Mouse (Mus musculus): ENCODE results near the gene Ica1l.
A peak's percentile ranks its signal among the peaks of the same experiment; 100 is the strongest.
"Not testable (repeated sequence)": the region's sequence is repeated elsewhere in the genome, so short reads cannot be mapped to it uniquely, and the experiment has no call there.

Gene Ica1l

DNA sequence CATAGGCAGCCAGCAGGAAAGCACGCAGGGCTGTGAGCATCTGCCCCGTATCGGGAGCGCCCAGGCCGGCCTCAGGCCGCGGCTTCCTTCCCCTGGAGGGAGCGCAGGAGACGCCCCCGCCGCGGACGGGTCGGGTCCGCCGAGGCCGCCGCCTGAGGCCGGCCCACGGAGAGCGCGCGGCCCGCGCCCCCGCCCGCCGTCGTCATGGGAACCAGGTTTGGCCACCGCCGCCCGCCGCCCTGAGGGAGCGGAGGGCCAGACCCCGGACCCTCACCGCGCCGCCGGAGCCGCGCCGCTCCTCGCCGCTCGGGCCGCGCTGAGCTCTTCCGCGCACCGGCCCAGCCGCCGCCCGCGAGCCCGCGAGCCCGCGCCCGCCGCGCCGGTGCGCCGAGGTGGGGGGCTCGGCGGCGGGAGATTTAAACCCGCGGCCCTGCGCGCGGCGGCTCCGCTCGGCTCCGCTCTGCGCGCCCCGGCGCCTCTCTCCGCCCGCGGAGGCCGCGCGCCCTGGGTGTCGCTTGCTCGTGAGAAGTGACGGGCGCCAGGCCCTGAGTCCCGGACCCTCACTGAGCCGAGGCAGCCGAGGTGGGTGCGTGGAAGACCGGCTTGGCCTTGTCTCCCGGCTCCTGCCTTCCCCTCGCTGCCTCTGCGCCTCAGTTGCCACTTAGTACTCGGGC is at the start of gene Ica1l:
TSS of gene Ica1l (minus strand) at position 389 of the 674 bp plus-strand sequence.
- peak in 1 of 2 experiments; percentile 31 for DNase-seq (ENCODE audit: low spot score in 2 of 2)

DNA sequence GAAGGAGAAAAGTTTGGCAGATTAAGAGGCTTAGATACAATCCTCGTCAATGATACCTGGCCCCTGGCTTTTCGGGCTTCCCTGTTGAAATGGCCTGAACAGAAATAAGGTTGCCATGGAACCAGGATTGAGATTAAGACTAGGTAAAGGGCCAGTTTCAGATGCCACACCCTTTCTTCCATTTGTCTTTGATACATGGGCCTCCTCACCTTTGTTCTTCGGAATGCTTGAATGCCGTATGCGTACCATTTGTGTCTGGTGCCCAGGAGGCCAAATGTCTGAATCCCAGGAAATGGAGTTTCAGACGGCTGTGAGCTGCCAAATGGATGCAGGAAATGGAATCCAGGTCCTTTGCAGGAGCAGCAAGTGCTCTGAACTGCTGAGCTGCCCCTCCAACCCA is 33.4 kb upstream of the Ica1l start:
- no peak for DNase-seq (ENCODE audit: low spot score in 2 of 2)

DNA sequence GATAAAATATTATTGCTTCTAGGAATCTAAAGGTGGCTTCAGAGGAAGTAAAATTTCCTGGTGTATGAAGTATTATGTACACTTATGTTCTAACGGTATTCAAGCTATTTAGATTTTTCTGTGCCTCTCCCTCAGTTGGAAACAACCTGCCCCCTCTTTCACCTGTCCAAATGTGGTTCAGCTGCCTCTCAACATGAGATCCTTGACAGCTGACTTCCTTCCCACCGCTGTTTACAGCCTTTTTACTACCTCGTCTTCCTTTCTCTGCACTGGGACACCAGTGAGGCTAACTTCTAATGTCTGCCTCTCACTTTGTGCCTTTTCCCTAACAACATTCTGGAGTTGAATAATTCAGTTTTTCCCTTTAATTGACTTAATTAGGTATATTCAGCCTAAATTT is 32.6 kb upstream of the Ica1l start:
- no peak for DNase-seq (ENCODE audit: low spot score in 2 of 2)

DNA sequence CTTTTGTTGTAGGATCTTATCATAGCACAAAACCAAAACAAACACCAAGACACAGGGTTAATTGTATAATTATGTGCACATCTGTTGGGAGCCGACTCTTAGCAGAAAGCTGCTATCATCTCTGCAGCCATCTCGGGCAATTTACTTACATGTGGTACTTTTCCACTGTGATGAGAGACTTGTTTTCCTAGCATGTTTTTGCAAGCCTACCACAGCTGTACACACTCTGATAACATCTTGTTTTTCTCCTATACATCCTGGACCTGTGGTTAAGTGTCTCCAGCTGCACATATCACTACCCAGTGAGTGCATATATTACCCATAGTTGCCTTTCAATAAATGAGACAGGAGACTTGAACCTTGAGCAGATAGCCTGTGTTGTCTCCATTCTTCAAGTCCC is 32.0 kb upstream of the Ica1l start:
- DNase-seq (ENCODE audit: low spot score in 2 of 2) = no peak

DNA sequence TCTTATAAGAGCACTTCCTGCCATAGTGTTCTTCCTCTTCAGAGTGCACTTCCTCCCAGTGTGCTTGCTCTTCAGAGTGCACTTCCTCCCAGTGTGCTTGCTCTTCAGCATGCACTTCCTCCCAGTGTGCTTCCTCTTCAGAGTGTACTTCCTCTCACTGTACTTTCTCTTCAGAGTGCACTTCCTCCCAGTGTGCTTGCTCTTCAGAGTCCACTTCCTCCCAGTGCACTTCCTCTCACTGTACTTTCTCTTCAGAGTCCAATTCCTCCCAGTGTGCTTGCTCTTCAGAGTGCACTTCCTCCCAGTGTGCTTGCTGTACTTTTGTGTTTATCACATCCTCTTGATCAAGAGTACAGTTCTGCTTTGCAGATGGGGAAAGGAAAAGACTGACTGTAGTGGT is 27.7 kb upstream of the Ica1l start:
- not testable (repeated sequence) for DNase-seq (ENCODE audit: low spot score in 2 of 2)

DNA sequence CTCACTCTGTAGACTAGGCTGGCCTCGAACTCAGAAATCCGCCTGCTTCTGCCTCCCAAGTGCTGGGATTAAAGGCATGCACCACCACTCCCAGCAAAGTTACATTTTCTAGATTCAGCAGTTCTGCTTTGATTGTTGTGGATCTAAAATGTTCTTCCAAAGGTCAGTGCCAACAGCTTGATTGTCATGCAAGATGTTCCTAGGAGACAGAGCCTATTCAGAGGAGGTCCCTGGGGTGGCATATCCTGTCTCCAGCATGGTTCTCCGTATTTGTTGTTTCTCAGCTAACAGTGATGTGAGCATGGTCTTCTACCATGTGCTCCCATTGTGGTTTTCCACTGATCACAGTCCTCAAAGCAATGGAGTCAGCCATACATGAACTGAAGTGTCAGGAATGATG is 13.3 kb upstream of the Ica1l start:
- no peak for DNase-seq (ENCODE audit: low spot score in 2 of 2)

DNA sequence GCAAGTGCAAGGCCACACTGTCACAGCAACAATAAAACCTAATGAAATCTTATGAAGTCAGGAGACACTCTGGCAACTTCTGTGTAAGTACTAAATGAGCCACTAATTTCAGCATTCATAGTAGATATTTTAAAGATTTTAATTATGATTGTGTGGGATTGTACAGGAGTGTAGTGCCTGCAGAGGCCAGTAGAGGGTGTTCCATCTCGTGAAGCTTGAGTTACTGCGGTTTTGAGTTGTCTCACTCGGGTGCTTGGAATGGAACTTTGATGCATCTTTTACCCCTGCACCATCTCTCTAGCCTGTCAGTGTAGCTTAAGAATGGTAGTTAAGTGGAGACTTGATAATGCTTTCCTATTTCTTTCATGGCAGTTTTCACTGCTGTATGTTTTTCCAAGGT is 11.7 kb upstream of the Ica1l start:
- no peak for DNase-seq (ENCODE audit: low spot score in 2 of 2)

DNA sequence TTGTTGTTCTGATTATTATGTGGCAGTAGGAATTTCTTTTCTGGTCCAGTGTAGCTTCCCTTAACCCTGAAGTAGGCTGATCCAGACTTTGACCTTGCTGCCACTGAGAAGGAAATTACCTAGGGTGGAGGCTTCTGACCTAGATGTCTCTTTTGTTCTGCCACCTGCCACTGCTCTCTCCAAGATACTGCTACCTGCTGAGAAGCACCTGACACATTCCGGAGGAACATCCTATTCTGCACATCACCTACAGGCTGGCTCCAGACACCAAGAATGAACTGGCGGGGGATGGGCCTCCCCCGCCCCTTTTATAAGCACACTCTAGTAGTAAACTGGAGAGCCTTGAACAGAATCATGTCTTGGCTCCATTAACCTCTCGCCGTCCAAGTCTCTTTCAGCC is 4.5 kb upstream of the Ica1l start:
- not testable (repeated sequence) for DNase-seq (ENCODE audit: low spot score in 2 of 2)

DNA sequence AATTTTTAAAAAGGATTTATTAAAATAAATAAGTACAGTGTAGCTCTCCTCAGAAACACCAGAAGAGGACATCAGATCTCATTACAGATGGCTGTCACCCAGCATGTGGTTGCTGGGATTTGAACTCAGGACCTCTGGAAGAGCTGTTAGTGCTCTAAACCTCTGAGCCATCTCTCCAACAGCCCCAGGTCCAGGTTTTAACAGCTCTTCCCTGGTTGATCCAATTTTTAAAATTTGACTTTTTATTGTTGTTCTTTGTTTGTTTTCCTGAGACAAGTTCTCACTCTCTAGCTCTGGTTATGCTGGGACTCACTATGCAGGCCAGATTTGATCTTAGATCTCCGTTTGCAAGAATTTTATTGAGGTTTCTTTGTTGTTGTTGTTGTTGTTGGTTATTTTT is 1.6 kb upstream of the Ica1l start:
- no peak for DNase-seq (ENCODE audit: low spot score in 2 of 2)

DNA sequence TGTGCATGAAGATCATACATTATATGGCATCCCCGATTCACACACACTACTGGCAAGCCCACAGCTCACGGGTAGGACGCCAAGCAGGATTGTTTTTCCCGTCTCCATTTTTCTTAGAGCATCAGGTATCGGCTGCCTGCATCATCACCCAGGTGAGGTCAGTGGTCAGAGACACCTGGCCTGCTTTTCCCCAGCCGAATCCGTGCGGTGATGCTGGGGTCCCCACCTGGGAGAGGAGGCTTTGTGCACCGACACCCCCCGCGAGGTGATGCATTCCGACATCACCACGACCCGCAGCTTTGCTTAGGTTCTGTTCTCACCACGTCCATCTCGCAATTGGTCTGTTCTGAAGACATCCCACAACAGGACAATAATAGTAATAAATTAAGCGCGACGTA is 587 bp downstream of the Ica1l start:
- peak in 1 of 2 experiments; percentile 8 for DNase-seq (ENCODE audit: low spot score in 2 of 2)

DNA sequence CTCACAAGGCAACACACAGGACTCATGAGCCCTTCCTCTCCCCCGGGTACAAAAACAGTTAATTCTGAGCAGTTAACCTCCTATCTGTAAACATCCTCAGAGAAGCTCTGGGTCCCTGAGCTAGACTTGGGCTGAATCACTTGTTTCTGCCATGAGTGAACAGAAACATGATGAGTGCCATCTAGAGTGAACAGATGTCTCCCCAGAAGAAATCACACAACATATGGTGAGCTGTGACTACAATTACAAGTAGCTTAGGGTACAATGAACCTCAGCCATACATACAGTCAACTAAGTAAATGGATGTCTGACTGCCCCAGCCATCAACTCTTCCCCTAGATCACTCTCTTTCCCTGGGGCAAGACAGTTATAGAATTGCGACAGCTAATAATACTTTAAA is 7.9 kb downstream of the Ica1l start:
- DNase-seq (ENCODE audit: low spot score in 2 of 2) = peak; percentile 46 to 63

DNA sequence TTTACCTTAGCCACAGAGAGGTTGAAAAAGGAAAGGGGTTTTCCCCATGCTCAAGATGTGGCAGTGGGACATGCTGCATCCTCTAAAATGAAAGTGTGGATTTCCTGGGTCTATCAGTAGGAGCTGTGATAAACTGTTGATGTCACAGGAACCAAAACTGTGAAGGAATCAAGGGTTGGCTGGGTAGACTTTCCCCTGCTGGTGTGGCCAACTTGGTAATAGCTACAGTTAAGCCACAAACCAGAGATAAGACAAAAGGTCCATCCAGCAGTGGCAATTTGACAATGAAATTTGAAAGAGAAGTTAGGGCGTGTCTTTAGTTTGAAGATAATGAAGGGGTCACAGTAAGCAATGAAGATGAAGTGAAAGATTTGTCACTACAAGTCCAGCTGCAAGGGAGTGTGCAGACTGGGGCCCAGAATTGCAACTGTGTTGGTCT is 25.9 kb downstream of the Ica1l start:
- no peak for DNase-seq (ENCODE audit: low spot score in 2 of 2)

DNA sequence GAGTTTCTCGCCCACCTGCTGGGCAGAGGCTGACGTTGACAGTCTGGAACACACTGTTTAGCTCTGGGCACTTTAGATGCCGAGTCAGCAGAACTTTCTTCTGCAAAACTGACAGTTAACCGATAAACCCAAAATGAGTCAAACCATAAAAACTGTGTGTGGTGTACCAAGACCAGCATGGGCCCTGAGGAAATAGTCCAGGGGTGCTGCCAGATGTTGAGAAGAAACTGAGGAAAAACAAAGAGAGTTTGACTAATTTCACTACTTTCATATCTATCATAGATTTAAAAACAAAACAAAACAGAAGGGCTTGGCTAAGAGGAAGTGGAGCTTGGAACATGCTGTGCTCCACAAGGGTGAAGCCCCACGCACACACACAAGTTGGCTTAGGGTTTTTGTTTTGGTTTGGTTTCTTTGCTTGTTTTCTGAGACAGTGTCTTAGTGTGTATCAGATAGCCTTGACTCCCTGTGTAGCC is 26.8 kb downstream of the Ica1l start:
- DNase-seq (ENCODE audit: low spot score in 2 of 2) = no peak

DNA sequence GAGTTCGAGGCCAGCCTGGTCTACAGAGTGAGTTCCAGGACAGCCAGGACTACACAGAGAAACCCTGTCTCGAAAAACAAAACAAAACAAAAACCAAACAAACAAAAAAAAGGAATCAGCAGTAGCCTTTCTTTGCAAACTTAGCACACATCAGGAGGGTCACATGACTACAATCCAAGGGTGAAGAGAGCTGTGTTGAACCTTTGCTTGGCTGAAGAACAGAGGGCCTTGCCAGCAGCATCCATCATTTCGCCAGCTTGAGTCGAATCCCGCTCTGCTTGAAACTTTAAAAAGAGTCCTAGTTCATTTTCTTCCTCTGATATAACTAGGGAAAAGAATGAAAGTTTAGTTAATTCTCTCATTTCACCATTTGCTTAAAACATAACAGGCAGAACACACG is 27.5 kb downstream of the Ica1l start:
- DNase-seq (ENCODE audit: low spot score in 2 of 2) = no peak

DNA sequence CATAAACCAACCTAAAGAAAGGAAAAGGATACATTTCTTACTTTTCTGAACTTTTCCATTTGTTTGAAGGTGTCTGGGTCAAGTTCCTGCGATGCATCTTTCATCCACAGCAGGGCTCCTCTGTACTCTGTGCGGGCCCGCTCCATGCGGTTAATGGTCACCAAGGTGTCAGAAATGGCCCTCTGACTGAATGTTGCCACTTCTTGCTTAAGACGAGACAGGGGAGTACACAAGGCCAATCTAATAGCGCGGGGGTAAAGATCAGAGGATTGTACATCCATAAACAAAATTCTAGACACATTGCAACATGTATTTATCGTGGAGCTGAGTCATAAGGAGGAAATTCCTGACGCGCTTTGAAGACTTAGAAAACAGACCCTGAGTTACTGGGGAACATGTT is 29.2 kb downstream of the Ica1l start:
- no peak for DNase-seq (ENCODE audit: low spot score in 2 of 2)

DNA sequence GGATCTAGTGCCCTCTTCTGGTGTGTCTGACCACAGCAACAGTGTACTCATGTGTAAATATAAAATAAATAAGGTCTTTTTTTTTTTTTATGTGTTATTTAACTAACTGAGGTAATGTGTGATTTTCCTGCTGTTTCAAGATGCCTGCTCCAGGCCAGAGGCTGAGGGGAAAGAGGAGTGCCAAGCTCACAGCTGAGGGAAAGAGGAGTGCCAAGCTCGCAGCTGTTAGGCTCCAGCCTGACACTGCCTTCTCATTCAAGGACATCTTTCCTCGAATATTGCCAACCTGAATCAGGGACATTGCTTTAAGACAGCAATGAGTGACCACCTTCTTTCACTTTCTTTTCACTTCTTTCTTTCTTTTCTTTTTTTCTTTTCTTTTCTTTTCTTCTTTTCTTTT is 34.2 kb downstream of the Ica1l start:
- DNase-seq (ENCODE audit: low spot score in 2 of 2) = no peak

DNA sequence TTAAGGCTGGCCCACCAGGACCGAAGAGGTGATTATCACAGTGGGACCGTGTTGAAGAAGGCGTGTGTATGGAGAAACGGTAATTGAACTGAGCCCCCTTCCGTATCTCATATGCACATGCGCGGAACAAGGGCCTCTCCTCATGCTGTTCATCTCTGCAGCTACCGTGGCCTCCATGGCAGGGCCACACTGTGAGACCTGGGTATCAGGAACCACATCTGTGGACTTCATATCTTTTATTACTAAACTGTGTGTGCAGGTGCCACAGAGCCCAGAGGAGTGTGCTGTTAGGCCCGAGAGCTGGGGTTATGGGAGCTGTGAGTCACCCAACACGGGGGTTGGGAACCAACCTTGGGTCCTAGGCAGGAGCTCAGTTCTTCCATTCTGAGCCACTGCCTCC is 35.6 kb downstream of the Ica1l start:
- DNase-seq (ENCODE audit: low spot score in 2 of 2) = no peak

DNA sequence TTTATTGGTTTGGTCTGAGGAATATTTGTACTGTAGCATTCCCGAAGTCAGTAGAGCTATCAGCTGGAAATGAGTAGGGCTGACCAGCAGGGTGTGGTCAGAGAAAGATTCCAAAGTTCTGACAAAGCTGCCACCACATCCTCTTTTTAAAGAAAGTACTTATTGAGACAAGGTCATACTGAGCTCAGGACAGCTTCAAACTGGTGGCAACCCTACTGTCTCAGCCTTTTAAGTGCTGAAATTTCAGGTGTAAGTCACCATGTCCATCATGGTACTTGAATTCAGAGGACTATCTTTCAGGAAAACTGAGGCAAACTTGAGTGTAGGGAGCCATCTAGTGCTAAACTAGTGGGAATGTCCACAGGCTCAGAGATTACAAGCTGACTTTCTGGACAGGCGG is 42.7 kb downstream of the Ica1l start:
- no peak for DNase-seq (ENCODE audit: low spot score in 2 of 2)

DNA sequence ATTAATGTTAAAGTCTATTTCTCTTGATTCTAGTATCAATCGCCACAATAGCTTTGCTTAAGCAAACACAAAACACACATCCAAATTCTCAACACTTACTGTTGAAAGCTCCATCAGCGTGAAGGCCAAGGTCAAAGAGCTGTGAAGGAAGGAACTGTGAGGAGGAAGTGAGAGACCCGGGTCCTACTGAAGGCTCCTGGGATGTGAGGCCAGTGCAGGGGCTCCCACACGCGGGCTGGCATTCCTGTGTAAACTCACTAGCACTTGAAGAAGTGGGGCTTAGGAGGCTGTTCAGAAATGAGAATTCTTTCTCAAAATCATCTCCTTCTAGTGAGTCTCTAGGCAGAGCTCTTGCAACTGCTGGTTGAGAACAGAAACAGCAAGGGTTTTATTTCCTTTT is 45.6 kb downstream of the Ica1l start:
- no peak for DNase-seq (ENCODE audit: low spot score in 2 of 2)

DNA sequence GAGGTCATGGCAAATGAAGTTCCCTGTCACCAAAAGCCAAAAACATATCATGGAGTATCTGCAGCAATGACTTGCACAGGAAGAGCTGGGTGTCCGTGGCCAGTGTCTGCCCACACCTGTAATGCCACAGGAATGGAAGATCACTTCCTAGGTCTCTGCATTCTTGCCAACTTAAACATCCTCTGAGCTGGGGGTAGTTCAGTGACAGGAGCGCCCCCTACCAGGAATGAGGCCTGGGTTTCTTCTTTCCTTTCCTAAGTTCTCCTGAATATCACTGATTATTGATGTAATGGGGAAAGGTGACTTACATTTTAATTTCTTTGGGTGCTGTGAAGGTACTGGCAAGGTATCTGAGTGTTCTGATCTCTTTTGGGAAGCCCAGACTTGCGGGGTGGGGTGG is 47.3 kb downstream of the Ica1l start:
- DNase-seq (ENCODE audit: low spot score in 2 of 2) = no peak

DNA sequence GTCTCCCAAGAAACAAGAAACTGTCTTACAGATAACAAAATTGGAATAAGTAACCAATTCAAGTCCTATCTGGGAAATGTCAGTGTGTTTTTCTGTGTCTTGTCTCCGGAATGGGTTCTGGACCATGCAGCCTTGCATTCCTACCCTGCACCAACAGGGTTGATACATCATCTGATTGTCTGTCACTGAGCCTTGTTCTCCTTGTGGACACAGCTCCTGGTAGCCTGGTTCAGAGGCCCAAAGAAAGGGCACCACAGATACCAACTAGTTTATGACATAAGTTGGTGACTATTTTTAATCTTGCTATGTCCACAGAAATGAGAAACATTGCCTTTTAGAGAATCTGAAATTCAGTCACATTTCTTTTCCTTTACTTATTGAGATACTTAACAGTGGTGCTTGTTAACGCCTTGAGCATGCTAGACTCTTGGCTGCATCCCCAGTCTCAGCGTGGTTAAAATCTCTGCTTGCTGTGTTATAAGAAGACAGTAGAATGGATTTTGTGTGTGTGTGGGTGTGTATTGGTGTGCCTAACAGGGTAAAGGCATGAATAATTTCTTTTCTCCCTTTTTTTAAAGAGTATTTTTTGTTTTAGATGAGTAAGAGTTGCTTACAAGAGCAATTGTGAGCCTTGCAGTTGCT is 55.5 kb downstream of the Ica1l start:
- peak; percentile 44 to 78 for DNase-seq (ENCODE audit: low spot score in 2 of 2)

DNA sequence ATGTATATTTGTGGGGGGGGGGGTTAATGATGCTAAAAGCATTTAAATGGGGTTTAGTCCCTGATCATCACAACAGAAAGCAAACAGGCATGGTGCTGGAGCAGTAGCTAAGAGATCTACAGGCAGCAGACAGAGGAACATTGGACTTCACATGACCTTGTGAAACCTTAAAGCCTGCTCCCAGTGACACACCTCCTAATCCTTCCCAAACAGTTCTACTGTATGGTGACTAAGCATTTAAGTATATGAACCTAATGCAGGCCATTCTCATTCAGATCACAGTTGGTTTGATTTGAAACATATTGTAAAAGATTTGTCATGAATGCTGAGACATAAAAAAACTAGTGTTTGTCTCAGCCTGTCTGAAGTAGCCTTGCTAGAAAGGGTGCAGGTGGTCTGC is 56.4 kb downstream of the Ica1l start:
- DNase-seq (ENCODE audit: low spot score in 2 of 2) = no peak

DNA sequence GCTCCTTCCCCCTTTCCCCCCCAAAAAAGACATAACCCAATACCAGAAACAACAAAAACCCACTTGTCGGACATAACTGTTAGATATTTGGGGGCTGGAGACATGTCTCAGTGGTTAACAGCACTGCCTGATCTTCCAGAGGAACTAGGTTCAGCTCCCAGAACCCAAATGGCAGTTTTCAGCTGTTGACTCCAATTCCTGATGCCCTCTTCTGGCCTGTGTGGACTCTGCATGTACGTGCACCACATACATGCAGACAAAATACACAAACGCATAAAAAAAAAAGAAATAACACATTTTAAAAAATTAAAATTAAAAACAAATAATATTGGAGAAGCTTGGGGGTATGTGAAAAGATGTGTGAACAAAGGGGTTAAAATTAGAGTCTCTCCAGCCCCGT is 75.7 kb downstream of the Ica1l start:
- no peak for DNase-seq (ENCODE audit: low spot score in 2 of 2)

All from left cerebral cortex, adult 9 months (tissue).